Mouse (Mus musculus): ENCODE measurements at regions not wholly inside any gene's neighbourhood (a gene's known extent, or its start where the extent isn't known, plus 50 kb on each side); places are given as distances from the start of the nearest gene placed in this dataset.

GRCm38 (mm10) chr2:45850018-45850605 lies 732.9 kb upstream of the Zeb2 start:
- Histone ChIP-seq H3K4me3 (replicated peaks; ENCODE audit: control insufficient read depth, low read depth, low read length) (no peak overlapping the region), H3K27ac (ENCODE audit: control insufficient read depth, insufficient read depth, low read depth, low read length, poor library complexity) (no peak overlapping the region), H3K4me1 (ENCODE audit: control insufficient read depth, insufficient read depth, low read length) (no peaks in the 10 kb centered on the region; the same call in 1 of the 2 replicates)
- no peak for TF ChIP-seq CTCF (IDR thresholded peaks at IDR 0.05; ENCODE audit: control insufficient read depth, insufficient read depth, low read length)
- TF ChIP-seq POLR2A (IDR thresholded peaks at IDR 0.05; ENCODE audit: borderline replicate concordance, control insufficient read depth, low read depth, low read length), result no peak
- WGBS, result 81% methylated on average over 6 of the region's 6 CpGs

- no peak overlapping the region for H3K27ac ChIP-seq (ENCODE audit: control insufficient read depth, insufficient read depth, low read depth, low read length, poor library complexity)
- H3K4me1 ChIP-seq (ENCODE audit: control insufficient read depth, insufficient read depth, low read length), result no peaks in the 10 kb centered on the region
- TF ChIP-seq CTCF (IDR thresholded peaks at IDR 0.05; ENCODE audit: control insufficient read depth, insufficient read depth, low read length) (no peak), POLR2A (IDR thresholded peaks at IDR 0.05; ENCODE audit: borderline replicate concordance, control insufficient read depth, low read depth, low read length) (no peak)
Measured at GRCm38 (mm10) chr2:45840389-45840788, 723.2 kb upstream of the Zeb2 start.

GRCm38 (mm10) chr2:45836546-45837221 lies 719.5 kb upstream of the Zeb2 start:
- H3K4me3 ChIP-seq (replicated peaks; ENCODE audit: control insufficient read depth, low read depth, low read length), result no peak overlapping the region
- no peak for TF ChIP-seq POLR2A (IDR thresholded peaks at IDR 0.05; ENCODE audit: borderline replicate concordance, control insufficient read depth, low read depth, low read length)
- TF ChIP-seq CTCF (IDR thresholded peaks at IDR 0.05; ENCODE audit: control insufficient read depth, insufficient read depth, low read length), result no peak
- 87% methylated on average over 6 of the region's 6 CpGs for WGBS
- H3K4me1 ChIP-seq (ENCODE audit: control insufficient read depth, insufficient read depth, low read length), result no peaks in the 10 kb centered on the region
- no peak overlapping the region for H3K27ac ChIP-seq (ENCODE audit: control insufficient read depth, insufficient read depth, low read depth, low read length, poor library complexity)

More at GRCm38 (mm10) chr2:45840389-45840788, 723.2 kb upstream of the Zeb2 start:
- H3K4me3 ChIP-seq (replicated peaks; ENCODE audit: control insufficient read depth, low read depth, low read length), result no peak overlapping the region

GRCm38 (mm10) chr2:45817945-45818719 lies 700.9 kb upstream of the Zeb2 start:
- 81% methylated on average over 8 of the region's 8 CpGs for WGBS
- no peaks in the 10 kb centered on the region for H3K4me1 ChIP-seq (ENCODE audit: control insufficient read depth, insufficient read depth, low read length)
- no peak overlapping the region for H3K4me3 ChIP-seq (replicated peaks; ENCODE audit: control insufficient read depth, low read depth, low read length)
- H3K27ac ChIP-seq (ENCODE audit: control insufficient read depth, insufficient read depth, low read depth, low read length, poor library complexity), result no peak overlapping the region
- TF ChIP-seq CTCF (IDR thresholded peaks at IDR 0.05; ENCODE audit: control insufficient read depth, insufficient read depth, low read length) (no peak), POLR2A (IDR thresholded peaks at IDR 0.05; ENCODE audit: borderline replicate concordance, control insufficient read depth, low read depth, low read length) (no peak)

GRCm38 (mm10) chr2:45814741-45815140 lies 697.5 kb upstream of the Zeb2 start:
- no peaks in the 10 kb centered on the region for H3K4me1 ChIP-seq (ENCODE audit: control insufficient read depth, insufficient read depth, low read length)
- no peak for TF ChIP-seq CTCF (IDR thresholded peaks at IDR 0.05; ENCODE audit: control insufficient read depth, insufficient read depth, low read length)
- TF ChIP-seq POLR2A (IDR thresholded peaks at IDR 0.05; ENCODE audit: borderline replicate concordance, control insufficient read depth, low read depth, low read length), result no peak
- H3K27ac ChIP-seq (ENCODE audit: control insufficient read depth, insufficient read depth, low read depth, low read length, poor library complexity), result no peak overlapping the region
- WGBS, result 67% methylated on average over 4 of the region's 4 CpGs
- H3K4me3 ChIP-seq (replicated peaks; ENCODE audit: control insufficient read depth, low read depth, low read length), result no peak overlapping the region

GRCm38 (mm10) chr2:45805329-45805728 lies 688.1 kb upstream of the Zeb2 start:
- WGBS, result 51% methylated on average over 2 of the region's 2 CpGs
- H3K4me1 ChIP-seq (ENCODE audit: control insufficient read depth, insufficient read depth, low read length), result no peaks in the 10 kb centered on the region
- TF ChIP-seq POLR2A (IDR thresholded peaks at IDR 0.05; ENCODE audit: borderline replicate concordance, control insufficient read depth, low read depth, low read length) (no peak), CTCF (IDR thresholded peaks at IDR 0.05; ENCODE audit: control insufficient read depth, insufficient read depth, low read length) (no peak)
- H3K27ac ChIP-seq (ENCODE audit: control insufficient read depth, insufficient read depth, low read depth, low read length, poor library complexity), result no peak overlapping the region
- no peak overlapping the region for H3K4me3 ChIP-seq (replicated peaks; ENCODE audit: control insufficient read depth, low read depth, low read length)

GRCm38 (mm10) chr2:45800131-45800530 lies 682.9 kb upstream of the Zeb2 start:
- no peak for TF ChIP-seq POLR2A (IDR thresholded peaks at IDR 0.05; ENCODE audit: borderline replicate concordance, control insufficient read depth, low read depth, low read length)
- TF ChIP-seq CTCF (IDR thresholded peaks at IDR 0.05; ENCODE audit: control insufficient read depth, insufficient read depth, low read length), result no peak
- 70% methylated on average over 2 of the region's 2 CpGs for WGBS
- Histone ChIP-seq H3K27ac (ENCODE audit: control insufficient read depth, insufficient read depth, low read depth, low read length, poor library complexity) (no peak overlapping the region), H3K4me3 (replicated peaks; ENCODE audit: control insufficient read depth, low read depth, low read length) (no peak overlapping the region), H3K4me1 (ENCODE audit: control insufficient read depth, insufficient read depth, low read length) (no peaks in the 10 kb centered on the region)

GRCm38 (mm10) chr2:45793561-45793960 lies 676.4 kb upstream of the Zeb2 start:
- TF ChIP-seq POLR2A (IDR thresholded peaks at IDR 0.05; ENCODE audit: borderline replicate concordance, control insufficient read depth, low read depth, low read length) (no peak), CTCF (IDR thresholded peaks at IDR 0.05; ENCODE audit: control insufficient read depth, insufficient read depth, low read length) (no peak)
- no peak overlapping the region for H3K4me3 ChIP-seq (replicated peaks; ENCODE audit: control insufficient read depth, low read depth, low read length)
- no peak overlapping the region for H3K27ac ChIP-seq (ENCODE audit: control insufficient read depth, insufficient read depth, low read depth, low read length, poor library complexity)
- H3K4me1 ChIP-seq (ENCODE audit: control insufficient read depth, insufficient read depth, low read length), result no peaks in the 10 kb centered on the region
- WGBS, result 85% methylated on average over 3 of the region's 3 CpGs
